Mouse (Mus musculus) Muller cell, postnatal 12 days (primary cell): ENCODE measurements at regions not wholly inside any gene's neighbourhood (a gene's known extent, or its start where the extent isn't known, plus 50 kb on each side); places are given as distances from the start of the nearest gene placed in this dataset.

ENCODE experiments used
- DNase-seq: peaks from one replicate; pipeline ENCODE4 v3.0.0-alpha.2; 2015; ENCODE audit errors: inconsistent ontology term

DNA sequence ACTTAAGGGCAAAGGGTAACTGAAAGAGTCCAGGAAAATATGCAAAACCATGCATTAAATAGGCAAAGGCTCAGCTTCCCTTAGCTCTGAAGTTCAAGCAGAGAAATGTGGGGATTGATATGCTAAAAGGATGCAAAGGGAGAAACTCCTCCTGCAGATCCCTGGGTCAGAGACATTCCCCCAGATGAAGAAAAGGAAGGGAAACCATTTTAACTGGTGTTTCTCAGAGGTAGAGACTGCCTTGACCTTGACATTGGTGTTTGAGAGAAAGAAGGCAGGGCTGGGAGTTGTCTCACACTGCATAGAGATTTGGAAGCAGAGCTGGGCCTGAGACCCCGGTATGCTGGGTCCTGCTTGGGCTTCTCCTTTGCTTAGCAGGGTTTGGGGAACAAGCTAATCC, 155.8 kb upstream of the 4930535I16Rik start:
- no peak for DNase-seq

DNA sequence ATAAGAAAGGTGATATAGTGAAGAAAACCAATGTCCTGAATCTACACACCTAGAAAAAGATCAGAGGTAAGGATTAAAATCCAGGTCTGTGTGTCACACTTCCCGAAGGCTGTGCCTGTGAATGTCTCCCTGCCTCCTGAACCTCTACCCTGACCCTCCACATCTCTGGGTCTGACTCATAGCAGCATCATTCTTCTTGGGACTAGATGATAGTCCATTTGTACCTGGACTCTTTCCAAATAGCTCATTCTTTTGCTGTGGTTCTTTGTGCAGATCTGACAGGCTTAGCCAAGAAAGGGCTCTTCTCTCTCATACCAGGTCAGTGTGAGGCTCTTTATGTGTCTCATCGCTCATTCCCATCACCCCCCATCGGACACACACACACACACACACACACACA, 146.8 kb upstream of the 4930535I16Rik start:
- peak; percentile 87 for DNase-seq

DNA sequence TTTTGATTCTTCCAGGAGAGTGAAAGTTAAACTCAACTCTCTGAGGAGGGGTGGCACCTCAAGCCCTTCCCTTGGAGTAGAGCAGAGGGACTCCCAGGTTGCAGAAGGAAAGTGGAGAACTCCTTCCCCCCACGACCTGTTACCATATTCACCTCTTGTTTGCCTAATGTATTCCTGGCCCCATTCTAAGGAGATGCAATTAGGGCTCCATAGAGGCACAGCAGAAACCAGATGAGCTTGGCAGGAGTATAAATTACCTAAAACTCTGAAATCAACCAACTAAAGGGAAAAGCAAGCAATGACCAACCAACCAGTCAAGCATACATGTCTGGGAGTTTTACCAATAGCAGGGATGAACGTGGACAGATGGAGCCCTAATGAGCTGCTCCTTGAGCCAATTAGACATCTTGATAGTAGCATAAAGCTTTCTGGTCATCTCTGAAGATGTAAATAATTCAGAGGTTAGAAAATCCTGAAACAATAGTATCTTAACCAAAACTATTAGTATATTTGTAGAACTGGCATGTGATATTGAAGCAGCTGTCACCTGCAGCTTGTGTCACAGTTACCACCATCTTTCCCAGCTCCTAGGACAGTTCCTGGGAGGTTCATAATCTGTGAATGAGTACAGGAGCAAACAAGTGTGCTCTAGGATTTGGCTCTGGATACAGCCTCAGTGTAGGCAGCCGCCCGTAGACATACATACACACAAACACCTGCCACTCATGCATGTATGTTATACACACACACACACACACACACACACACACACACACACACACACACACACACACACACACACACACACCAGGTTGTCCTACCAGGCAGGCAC, 145.7 kb upstream of the 4930535I16Rik start:
- no peak for DNase-seq

DNA sequence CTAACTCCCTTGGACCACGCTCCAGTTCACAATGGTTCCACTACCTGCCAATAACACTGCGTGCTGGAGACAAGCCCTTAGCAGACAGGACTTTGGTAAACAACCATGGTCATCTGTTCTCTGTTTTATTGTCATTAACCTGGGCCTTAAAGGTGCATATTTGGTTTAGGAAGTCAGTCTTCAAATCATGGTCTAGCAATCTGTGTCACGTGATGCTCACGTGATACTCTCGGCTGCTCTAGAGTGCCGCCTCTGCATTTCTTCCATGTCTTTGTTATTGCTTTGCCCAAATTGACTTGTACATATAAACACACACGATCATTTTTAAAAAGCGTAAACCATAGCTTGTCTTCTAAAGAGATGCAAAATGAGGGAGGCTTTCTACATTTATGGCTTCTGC, 139.8 kb upstream of the 4930535I16Rik start:
- no peak for DNase-seq

DNA sequence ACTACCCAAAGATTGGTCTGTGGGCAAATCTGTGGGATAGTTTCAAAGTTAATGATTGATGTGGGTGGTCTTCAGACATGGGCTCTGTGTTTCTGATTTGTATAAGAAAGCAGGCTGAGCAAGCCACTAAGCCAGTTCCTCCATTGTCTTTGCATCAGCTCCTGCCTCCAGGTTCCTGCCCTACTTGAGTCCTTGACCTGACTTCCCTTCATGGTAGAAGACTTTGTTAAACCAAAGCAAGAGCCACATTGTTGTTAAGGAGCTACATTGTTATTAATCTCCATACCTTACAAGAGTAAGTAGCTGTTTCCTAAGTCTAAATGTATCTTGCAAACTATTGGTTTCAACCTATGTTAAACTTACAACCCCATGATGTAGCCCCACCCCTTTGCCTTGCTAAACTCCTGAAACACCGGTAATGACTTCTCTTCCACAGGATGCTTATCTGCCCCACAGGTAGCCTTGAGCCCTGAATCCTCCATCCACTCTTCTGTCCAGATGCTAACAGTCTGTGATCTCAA, 136.5 kb upstream of the 4930535I16Rik start:
- no peak for DNase-seq

DNA sequence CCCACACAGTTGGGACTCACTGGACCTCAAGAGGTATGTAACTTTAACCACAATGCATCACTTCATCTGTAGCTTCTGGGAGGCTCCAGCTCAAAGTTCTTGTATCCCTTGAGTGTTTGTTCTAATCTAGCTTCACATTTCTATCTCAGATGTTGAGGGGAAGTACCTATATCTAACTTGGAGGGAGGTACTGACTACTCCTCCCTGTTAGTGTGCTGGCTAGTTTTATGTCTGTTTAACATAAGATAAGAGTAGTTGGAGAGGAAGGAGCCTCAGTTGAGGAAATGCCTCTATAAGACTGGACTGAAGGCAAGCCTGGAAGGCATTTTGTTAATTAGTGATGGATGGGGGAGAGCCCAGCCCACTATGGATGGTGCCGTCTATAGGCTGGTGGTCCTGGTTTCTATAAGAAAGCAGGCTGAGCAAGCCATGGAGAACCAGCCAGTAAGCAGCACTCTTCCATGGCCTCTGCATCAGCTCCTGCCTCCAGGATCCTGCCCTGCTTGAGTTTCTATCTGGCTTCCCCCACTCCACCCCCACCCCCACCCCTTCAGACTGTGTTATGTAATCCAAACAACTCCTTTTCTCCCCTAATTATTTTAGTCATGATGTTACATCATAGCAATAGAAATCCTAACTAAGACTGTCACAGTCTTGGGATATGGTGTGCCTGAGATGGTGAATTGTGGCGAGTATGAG, 135.7 kb upstream of the 4930535I16Rik start:
- DNase-seq, result no peak

DNA sequence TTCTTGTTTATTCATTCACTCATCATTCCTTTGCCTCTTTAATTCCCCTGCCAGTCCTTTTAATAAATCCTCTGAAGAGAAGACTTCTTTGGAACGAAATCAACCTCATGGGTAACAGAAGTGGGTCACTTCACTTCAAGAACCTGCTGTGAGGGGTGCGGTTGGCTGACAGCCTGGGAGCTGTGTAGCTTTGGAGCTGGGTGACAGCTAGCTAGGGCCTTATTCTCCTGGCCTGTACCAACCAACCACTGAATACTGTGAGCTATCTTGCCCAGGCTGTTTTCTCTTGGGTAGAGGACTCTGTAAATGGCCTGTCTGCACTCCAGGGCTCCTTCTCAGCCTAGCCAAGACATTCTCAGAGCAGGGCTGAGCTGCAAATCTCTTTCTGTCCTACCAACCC, 134.6 kb upstream of the 4930535I16Rik start:
- peak; percentile 39 for DNase-seq

DNA sequence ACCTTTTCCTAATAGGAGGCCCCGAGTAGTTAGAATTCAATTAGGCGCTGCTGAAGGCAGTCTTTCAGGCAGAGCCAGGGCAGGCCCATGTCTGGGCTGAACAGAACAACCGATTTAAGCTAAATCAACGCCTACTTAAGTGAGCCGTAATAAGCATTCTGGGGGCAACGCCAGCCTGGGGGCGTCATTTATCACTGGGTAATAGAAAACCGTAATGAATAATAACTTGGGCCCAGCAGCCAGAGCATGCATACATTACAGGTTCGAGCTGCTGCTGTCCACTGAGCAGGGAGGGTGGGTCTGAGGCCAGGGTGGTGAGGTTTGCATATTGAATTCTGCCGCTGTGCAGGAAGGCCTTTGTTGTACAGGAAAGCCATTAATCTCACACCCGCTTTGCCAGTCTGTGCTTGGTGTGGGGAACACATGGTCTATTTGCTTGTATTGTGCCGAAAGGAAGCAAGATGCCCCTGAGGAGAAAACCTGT, 130.6 kb upstream of the 4930535I16Rik start:
- DNase-seq, result no peak

DNA sequence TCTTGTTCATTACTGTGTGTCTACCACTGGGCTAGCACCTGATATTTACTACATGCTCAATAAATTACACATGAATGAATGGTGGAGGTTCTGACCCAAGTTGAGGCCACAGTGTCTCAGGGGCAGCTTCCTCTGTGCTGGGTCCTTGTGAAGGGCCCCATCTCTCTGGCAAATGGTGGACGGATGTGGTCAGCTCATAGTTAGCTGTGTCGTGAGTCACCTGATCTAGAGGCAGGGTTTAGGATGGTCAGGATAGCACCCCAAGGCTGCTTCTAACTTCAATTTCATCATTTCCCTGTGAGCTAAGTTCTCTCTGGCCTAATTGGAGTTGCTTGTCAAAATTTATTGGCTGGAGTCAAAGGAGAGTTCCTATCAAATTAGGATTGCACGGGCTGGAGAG, 130.1 kb upstream of the 4930535I16Rik start:
- no peak for DNase-seq

DNA sequence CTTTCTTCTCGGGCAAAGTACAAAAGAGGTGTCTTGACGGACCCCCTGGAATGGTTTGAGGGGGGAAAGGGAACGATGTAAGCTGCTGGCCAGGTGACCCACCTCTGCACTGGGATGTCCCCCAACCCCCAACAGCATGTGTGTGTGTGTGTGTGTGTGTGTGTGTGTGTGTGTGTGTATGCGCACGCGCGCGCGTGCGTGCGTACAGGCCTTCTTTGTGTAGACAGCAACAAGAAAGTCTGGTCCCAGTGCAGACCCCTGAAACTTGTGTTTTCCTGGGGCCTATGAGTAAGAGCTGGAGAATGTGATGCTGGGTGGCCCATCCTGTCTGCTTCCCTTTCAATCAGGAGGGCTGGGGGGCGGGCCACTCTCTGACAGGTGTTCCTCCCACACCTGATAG, 118.7 kb upstream of the 4930535I16Rik start:
- DNase-seq, result no peak

DNA sequence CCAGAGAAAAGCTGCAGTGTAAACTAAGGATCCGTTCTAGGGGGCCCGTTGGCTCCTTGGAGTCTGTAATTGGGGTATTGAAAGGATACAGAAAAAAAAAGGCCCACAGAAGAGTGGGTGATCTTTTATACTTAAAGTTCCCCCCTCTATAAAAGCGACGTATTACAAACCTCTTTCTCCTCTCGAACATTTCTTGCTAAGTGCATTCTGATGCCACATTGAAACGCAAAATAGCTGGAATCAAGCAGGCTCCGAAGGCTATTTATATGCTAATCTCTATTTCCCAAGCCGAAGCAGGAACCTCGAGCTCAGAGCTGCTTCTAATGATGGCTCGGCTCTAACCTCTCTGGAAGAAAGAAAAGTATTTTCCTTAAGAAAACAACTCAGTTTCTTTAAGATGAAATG, 117.8 kb upstream of the 4930535I16Rik start:
- no peak for DNase-seq

DNA sequence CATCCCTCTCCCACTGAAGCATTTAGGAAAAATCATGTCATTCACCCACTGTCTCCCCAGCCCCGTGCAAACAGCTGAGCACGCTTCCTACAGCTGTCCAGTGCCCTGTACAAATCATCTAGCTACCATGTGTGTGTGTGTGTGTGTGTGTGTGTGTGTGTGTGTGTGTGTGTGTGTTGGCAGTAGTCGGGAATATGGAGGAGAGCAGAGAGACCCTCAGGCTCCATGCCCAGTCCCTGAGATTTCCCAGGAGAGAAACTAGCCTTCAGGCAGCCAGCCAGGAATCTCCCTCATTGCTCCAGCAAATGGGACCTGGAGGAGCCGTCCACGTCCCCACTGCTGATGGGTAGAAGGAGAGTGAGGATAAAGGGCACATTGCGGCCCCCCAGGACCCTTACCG, 117.4 kb upstream of the 4930535I16Rik start:
- DNase-seq, result no peak

DNA sequence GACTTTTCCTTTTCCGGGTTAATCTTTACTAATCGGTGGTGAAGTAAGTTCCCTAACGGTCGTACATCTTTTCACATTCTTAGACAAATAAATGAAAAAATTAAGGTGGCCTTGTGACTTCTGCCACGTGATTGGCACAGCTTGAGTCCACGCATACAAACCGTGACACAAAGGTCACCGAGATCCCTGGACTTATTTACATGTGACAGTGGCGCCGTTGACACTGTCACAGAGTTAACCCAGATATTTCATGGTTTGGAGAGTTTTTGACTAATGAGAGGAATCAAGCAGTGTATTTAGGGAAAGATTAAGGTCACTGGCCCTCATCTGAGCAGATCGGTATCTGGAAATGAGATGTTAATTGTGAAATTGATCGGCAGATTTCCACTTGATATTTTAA, 110.2 kb upstream of the 4930535I16Rik start:
- no peak for DNase-seq

DNA sequence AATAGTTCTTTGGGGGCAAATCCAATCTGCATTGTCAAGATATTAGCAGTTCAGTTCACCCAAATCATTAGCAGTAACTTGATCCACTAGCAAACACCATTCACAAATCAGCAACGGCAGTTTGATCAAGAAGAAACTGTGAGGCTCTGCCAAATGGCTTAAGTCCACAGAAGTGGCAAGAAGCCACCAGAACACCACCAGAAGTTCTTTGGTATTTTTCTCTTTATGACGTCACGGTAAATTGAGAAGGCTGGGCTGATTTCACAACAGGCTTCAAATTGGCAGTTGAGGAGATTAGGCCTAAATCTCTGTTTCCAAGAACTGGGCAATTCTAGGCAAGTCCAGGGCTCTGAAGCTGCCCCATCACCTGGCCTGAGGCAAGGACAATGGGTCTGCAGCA, 98.6 kb upstream of the 4930535I16Rik start:
- peak; percentile 72 for DNase-seq

DNA sequence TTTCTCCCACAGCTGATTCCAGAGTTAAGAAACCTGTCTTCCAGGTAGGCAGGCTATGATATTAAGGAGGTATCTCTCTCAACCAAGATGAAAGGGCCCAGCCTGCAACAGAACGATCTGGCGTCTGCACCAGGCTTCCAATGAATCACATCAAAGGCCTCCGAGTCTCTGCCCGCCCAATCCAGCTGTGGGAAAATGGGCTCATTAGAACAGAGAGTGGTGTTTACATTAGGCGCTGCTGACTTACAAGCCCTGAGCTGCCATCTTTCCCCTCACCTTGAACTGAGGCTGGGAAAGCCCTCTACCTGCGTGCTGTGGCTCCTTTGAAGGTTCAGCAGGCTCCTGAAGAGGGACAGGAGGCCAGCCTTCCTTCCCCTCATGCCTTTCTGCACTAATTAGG, 97.5 kb upstream of the 4930535I16Rik start:
- DNase-seq, result no peak

DNA sequence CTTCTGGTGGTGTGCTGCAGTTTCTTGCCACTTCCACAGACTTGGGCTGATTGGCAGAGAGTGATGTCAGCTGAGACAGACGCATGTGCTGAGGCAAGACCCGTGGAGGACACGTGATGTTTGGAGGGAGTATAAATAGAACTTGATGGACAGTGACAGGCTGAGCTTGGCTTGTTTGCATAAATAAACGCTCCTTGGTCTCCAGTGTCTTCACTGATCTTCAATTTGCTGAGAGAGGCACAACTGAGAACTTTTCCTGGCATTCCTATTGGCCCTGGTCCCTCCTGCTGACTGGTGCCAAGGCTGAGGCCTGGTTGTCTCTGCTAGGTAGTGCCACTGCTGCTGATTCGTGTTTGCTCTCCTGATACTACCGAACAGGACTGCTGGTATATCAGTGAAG, 94.6 kb upstream of the 4930535I16Rik start:
- no peak for DNase-seq

DNA sequence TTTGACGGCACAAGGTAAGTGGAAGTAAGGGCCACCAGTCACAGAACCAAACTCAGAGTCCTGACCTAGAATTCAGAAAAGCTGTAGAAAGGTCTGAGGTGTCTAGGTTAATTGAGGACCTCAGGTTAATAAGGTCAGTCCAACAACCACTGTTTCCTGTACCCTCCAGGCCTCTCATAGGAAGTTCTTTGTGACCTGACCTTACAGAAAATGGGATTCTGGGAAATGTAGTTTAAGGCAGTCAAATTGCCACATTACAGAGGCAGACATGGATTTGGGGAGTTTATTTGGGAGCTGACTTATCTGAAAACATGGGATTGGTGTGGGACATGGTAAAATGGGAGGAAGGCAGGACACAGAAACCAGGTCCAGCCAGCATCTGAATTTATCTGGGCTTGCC, 90.9 kb upstream of the 4930535I16Rik start:
- no peak for DNase-seq

DNA sequence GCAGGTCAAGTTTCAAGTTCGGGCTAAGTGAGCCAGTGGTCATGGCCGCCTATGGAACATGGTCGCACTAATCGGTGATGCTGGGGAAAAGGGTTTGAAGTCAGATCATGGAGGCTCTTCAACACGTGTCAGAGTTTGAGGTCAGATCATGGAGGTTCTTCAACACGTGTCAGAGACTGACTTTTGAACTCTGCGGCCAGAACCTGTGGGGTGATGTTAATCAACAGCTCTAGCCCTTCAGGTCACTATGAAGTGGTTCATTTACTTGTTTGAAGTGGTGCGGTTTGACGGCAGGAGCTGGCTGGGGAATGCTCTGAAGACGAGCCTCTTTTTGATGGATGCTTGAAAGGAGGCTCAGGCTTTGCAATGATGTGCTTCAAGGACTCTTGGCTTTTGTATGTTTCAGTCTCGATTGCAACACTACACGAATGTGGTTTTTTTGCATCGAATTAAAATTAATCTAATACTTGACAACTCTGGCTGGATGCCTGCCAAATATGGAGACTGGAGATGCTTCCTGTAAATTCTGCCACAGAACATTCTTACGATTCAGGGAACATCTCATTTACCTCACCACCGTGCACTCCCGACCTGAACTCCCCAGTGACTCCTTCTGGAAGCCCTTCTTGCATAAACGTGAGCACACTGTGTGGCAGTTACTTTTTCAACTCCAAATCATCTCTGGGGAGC, 87.9 kb upstream of the 4930535I16Rik start:
- DNase-seq, result no peak

DNA sequence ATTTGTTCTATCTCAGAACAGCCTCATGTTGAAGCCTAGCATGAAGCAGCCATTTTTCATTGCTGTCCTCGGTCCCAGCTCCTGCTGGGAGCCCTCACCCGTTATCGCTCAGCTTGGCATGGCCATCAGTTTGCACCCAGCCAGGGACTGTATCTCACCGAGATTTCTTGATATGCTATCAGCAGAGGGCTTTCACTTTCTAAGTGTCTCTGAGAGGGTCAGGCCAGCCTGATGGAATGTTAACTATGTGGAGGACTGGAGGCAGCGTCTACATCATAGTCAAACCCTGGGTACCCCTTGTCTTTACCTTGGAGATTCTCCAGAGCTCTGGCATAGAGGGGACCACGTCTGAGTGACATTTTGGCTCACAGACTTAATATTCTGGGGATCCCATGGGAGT, 84.9 kb upstream of the 4930535I16Rik start:
- no peak for DNase-seq

DNA sequence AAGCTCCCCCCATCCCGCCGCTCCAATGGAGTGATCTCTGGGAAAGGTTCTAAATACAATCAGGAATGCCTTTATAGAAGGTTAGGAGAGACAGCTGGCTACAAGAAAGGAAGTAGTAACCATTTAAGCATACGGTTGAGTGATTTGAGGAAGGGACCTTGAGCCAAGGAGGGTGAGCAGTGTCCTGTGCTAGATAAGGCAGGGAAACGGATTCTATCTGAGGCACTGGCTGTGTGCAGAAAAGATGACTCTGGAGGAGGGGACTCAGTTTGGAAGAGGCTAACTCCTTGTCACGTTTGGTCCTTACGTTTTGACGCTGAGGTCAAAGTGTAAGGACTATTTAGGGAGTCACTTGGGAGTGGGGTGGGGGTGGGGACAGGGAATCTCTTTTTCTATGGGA, 84.3 kb upstream of the 4930535I16Rik start:
- no peak for DNase-seq

DNA sequence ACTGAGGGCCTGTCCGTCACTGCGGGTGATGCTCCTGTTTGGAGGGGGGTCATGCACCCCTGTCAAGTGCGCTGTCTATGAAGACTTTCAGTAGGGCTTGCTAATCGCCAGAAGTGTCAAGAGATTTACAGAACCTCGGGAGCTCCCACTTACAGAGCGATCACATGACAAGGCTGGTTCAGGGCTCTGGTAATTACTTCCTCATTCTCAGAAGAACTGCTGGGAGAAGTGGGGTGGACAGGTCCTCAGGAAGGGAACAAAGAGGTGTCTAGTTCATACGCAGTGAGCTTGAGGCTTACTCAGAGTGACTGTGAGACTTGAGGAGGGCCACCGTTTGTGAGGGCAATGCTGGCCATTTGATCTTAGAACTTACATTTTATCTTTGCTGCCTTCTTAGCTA, 78.0 kb upstream of the 4930535I16Rik start:
- DNase-seq, result no peak

DNA sequence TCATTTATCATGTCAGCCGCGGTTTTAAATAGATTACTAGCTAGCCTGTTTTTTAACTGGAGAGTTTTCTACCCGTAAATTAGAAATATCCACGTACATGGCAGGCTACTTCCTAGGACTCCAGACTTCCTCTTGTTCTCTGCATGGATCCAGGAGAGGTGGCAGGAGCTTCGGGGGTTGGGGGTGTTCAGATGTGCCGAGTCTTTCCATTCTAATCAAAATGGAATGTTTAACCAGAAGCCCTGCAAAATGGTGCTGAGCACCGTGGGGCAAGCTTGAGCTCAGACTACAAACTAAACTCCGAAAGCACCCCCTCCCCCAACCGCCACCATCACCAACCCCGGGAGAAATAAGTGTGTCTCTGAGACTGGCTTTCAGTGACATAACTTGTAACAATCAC, 73.4 kb upstream of the 4930535I16Rik start:
- no peak for DNase-seq
